Mouse (Mus musculus) CH12F3 (cell line): Measurements from ENCODE around the gene Acot6.
"Not testable (repeated sequence)": the region's sequence is repeated elsewhere in the genome, so short reads cannot be mapped to it uniquely, and the experiment has no call there.

Experiments
- in situ Hi-C: fragments of 300-500 bp; cut with MboI; formaldehyde crosslinking; loops from 2 replicates; pipeline ENCODE4 v1.14.3; 2020; ENCODE audit warnings: low sequenced_read_pairs

The Acot6 gene

GRCm38 (mm10) chr12:84100604-84101492 is at the start of gene Acot6:
TSS of gene Acot6 (plus strand) at chr12:84100654.
- in situ Hi-C loops = not testable (repeated sequence)

DNA sequence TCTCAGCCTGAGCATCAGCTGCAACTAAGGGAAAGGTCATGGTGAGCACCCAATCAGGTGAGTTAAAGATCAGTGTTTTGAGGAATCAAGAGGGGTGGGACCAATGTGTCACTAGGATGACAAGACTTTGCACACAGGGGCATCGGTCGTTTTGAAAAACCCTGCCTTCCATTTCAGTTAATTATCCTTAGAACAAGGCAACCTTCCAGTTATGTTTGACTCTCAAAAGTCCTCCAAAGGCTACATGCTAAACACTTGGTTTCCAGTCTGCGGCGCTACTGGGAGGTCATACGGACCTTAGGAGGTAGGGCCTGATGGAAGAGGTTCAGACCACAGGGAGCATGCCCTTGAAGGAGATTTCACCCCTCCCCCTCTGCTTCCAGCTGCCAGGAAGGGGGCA is 49.7 kb upstream of the Acot6 start:
- in situ Hi-C loops = not testable (repeated sequence)

- in situ Hi-C loops = no loop called here
Measured at GRCm38 (mm10) chr12:84051937-84052474, 48.4 kb upstream of the Acot6 start, which contains the start of gene Acot3. TSS of gene Acot3 (plus strand) at chr12:84052144.

DNA sequence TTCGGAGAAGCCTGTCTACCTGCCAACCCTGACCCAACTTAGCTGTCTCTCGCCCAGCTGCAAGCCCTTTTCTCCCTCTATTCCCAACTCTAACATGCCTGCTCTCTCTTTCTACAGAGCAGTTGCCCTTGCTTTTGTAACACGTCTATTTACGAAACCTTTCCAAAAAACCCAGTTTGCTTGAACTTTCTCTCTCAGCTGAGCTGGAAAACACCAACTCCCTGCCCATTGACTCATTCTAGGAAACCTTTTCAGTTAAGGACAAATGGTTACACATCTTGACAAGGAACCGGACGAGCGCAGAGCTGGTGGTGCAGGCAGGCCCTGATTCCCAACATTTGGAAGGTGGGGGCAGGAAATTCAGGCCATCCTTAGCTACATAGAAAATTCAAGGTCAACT is 47.8 kb upstream of the Acot6 start:
- in situ Hi-C loops = no loop called here

GRCm38 (mm10) chr12:84053173-84053572 is 47.3 kb upstream of the Acot6 start:
- in situ Hi-C loops = no loop called here

- in situ Hi-C loops = no loop called here
Measured at GRCm38 (mm10) chr12:84053679-84054391, 46.6 kb upstream of the Acot6 start.

DNA sequence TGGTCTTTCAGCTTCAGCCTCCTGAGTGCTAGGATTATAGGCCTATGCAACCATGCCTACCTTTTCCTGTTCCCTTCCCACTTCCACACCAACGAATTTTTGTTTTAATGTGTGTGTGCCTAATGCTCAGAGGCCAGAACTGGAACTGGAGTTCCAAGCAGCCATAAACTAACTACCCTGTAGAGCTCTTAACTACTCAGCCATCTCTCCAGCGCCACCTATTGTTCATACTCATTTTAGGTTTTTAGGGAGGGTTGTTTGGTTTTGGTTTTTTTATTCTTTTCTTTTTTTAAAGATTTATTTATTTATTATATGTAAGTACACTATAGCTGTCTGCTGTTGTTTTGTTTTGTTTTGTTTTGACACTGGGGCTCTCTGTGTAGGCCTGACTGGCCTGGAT is 39.5 kb upstream of the Acot6 start:
- in situ Hi-C loops = no loop called here

DNA sequence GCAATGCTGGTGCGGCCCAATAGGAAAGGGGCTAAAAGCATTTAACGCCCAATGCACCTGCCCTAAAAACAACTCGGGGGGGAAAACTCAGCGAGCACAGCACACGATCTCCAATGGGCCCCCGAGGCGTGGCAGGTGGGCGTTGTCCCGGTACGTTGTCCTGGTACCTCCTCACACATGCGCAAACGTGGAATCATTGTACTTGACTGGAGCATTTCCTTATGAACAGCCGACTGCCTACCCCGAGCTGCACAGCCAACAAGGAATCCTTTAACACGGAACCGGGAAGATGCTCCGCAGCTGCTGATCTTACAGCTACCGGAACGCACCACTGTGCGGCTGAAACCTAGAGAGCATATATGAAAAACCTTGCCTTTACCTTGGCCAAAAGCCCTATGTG is 38.1 kb upstream of the Acot6 start:
- in situ Hi-C loops = no loop called here

DNA sequence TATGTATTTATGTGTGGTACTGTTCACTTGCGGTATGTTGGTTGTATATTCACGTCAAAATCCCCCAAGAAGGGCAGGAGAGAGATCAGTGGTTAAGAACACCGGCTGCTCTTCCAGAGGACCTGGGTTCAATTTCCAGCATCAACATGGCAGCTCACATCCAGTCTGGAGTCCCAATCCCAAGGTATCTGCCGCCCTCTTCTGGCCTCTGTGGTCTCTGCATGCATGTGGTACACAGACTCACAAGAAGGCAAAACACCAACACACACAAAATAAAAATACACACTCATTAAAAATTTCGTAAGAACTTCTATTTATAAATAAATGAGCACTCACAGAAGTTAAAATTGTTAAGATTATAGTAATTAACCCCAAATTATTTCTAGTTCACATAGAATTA is 37.2 kb upstream of the Acot6 start:
- in situ Hi-C loops = no loop called here

DNA sequence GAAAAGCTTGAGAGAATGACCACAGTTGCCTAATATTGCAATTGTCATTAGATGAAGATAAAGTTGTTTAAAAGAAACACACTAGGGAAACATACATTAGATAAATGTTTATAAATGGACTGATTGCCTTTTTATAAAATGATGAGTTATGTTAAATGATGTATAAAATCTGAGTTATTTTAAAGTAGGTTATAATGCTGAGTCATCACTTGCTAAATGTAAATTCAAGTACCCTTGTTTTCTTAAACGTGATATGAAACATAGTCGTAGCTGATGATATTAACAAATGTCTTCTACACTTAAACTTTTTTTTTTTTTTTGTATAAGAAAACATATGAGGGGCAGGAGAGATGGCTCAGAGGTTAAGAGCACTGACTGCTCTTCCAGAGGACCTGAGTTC is 36.6 kb upstream of the Acot6 start:
- in situ Hi-C loops = no loop called here

GRCm38 (mm10) chr12:84064621-84065020 is 35.8 kb upstream of the Acot6 start:
- in situ Hi-C loops = no loop called here

- in situ Hi-C loops = no loop called here
Measured at GRCm38 (mm10) chr12:84067752-84068151, 32.7 kb upstream of the Acot6 start.

GRCm38 (mm10) chr12:84068296-84068695 is 32.2 kb upstream of the Acot6 start:
- in situ Hi-C loops = no loop called here

DNA sequence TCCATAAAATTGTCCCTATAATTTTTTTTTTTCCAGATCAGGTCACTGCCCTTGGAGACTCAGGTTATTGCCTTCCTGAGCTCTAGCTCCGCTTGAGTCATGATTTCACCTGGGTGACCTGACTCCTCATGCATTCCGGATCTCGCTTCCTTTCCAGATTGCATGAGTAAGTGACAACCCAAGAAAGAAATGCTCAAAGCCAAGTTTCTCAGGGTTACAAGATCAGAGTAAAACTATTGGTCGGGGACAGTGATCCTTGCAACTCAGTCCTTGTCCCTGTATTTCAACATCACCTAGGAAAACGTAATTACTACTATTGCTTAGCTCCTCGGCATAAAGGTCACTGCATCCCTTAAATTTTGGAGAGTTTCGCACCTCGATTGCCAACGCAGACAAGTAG is 31.5 kb upstream of the Acot6 start, which contains the start of gene Acot5:
TSS of gene Acot5 (plus strand) at position 340 of the 400 bp plus-strand sequence.
- in situ Hi-C loops = no loop called here

DNA sequence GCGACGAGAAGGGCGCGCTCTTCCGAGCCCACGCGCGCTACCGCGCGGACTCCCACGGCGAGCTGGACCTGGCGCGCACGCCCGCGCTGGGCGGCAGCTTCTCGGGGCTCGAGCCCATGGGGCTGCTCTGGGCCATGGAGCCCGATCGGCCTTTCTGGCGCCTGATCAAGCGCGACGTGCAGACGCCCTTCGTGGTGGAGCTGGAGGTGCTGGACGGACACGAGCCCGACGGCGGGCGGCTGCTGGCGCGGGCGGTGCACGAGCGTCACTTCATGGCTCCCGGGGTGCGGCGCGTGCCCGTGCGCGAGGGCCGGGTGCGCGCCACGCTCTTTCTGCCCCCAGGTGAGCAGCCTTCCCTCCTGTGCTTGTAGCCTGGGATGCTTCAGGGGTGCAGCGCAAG is 30.9 kb upstream of the Acot6 start:
- in situ Hi-C loops = not testable (repeated sequence)

GRCm38 (mm10) chr12:84071696-84072095 is 28.8 kb upstream of the Acot6 start:
- in situ Hi-C loops = no loop called here

GRCm38 (mm10) chr12:84077371-84077990 is 23.0 kb upstream of the Acot6 start:
- in situ Hi-C loops = no loop called here

DNA sequence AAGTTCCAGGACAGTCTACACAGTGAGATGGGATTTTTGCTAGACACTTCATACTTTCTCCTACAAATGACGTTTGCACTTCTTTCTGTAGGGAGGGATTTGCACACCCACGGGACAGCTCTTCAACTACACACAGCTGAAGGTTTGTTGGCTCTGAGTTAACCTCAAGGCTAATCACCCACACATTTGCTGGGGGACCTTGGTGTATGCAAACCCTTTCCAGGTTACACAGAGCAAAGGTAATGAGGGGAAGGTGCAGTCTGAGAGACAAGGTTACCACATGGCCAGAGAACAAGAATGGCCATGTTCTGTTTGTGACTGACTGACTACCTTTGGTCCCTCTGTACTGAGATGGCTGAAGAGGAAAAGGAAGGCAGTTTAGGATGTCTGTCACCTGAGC is 16.6 kb upstream of the Acot6 start:
- in situ Hi-C loops = no loop called here

DNA sequence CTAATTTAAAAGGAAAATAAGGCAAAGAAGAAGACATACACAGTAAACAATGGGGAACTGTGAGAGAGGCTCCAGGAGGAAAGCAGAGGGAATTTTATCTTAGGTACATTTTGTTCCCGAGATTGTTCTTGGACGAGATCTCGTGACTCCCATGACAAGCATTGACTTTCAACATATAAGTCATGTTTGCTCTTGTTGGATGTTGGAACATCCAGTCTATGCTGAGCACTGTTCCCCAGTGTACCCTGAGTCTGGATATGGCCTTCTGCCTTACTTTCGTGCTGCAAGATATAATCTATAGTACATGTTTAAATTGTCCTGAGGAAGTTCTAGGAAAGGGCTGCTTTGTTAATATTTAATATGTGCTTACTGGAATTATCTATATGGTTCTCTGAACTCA is 15.9 kb upstream of the Acot6 start:
- in situ Hi-C loops = no loop called here

GRCm38 (mm10) chr12:84094666-84095065 is 5.8 kb upstream of the Acot6 start:
- in situ Hi-C loops = not testable (repeated sequence)

GRCm38 (mm10) chr12:84099605-84100004 is 849 bp upstream of the Acot6 start:
- in situ Hi-C loops = no loop called here
